Mouse (Mus musculus): ENCODE data around the gene Ifi27l2b. TPM values are rescaled to one million over a fixed set of nuclear protein-coding genes. Genes with fewer than 3 reads are reported as not detected.
A peak's percentile ranks its signal among the peaks of the same experiment; 100 is the strongest.
"Not testable (repeated sequence)": the region's sequence is repeated elsewhere in the genome, so short reads cannot be mapped to it uniquely, and the experiment has no call there.

Ifi27l2b gene
- total RNA-seq (2021) = not detected
- long read RNA-seq, experiment 1 = 0 reads
- long read RNA-seq, experiment 2 = 0 reads

GRCm38 (mm10) chr12:103457140-103457539 is at the start of gene Ifi27l2b:
Ifi27l2b (minus strand) TSS chr12:103457223.
- no peak for DNase-seq (ENCODE audit: low spot score in 2 of 2)

- DNase-seq (ENCODE audit: low spot score in 2 of 2) = no peak
These were observed 47.4 kb upstream of the Ifi27l2b start for GRCm38 (mm10) chr12:103504402-103504801.

- no peak for DNase-seq (ENCODE audit: low spot score in 2 of 2)
These were observed 46.3 kb upstream of the Ifi27l2b start for GRCm38 (mm10) chr12:103503300-103503699.

- DNase-seq (ENCODE audit: low spot score in 2 of 2) = no peak
These were observed 42.2 kb upstream of the Ifi27l2b start for GRCm38 (mm10) chr12:103499261-103499660.

- DNase-seq (ENCODE audit: low spot score in 2 of 2) = no peak
These were observed 41.7 kb upstream of the Ifi27l2b start for GRCm38 (mm10) chr12:103498768-103499167.

GRCm38 (mm10) chr12:103494486-103494885 is 37.5 kb upstream of the Ifi27l2b start:
- peak; percentile 51 to 66 for DNase-seq (ENCODE audit: low spot score in 2 of 2)

- DNase-seq (ENCODE audit: low spot score in 2 of 2) = peak; percentile 62 to 67
These were observed 35.7 kb upstream of the Ifi27l2b start for GRCm38 (mm10) chr12:103492767-103493166.

GRCm38 (mm10) chr12:103491091-103491730 is 34.2 kb upstream of the Ifi27l2b start:
- DNase-seq (ENCODE audit: low spot score in 2 of 2) = no peak

- DNase-seq (ENCODE audit: low spot score in 2 of 2) = no peak
These were observed 30.7 kb upstream of the Ifi27l2b start for GRCm38 (mm10) chr12:103487750-103488149.

GRCm38 (mm10) chr12:103487276-103487675 is 30.3 kb upstream of the Ifi27l2b start:
- DNase-seq (ENCODE audit: low spot score in 2 of 2) = no peak

GRCm38 (mm10) chr12:103486726-103487125 is 29.7 kb upstream of the Ifi27l2b start:
- DNase-seq (ENCODE audit: low spot score in 2 of 2) = no peak

- DNase-seq (ENCODE audit: low spot score in 2 of 2) = peak in 1 of 2 experiments; percentile 1
These were observed 27.4 kb upstream of the Ifi27l2b start for GRCm38 (mm10) chr12:103484200-103484972.

GRCm38 (mm10) chr12:103482781-103483180 is 25.8 kb upstream of the Ifi27l2b start:
- peak in 1 of 2 experiments; percentile 0 for DNase-seq (ENCODE audit: low spot score in 2 of 2)

- DNase-seq (ENCODE audit: low spot score in 2 of 2) = no peak
These were observed 24.6 kb upstream of the Ifi27l2b start for GRCm38 (mm10) chr12:103481671-103482070.

- no peak for DNase-seq (ENCODE audit: low spot score in 2 of 2)
These were observed 20.5 kb upstream of the Ifi27l2b start for GRCm38 (mm10) chr12:103477461-103478015.

GRCm38 (mm10) chr12:103476779-103477389 is 19.9 kb upstream of the Ifi27l2b start:
- DNase-seq (ENCODE audit: low spot score in 2 of 2) = no peak

- DNase-seq (ENCODE audit: low spot score in 2 of 2) = no peak
These were observed 17.5 kb upstream of the Ifi27l2b start for GRCm38 (mm10) chr12:103474481-103474880.

- DNase-seq (ENCODE audit: low spot score in 2 of 2) = not testable (repeated sequence)
These were observed 296 bp downstream of the Ifi27l2b start for GRCm38 (mm10) chr12:103456727-103457126.

- DNase-seq (ENCODE audit: low spot score in 2 of 2) = no peak
These were observed 3.7 kb downstream of the Ifi27l2b start for GRCm38 (mm10) chr12:103453361-103453760.

- no peak for DNase-seq (ENCODE audit: low spot score in 2 of 2)
These were observed 12.0 kb downstream of the Ifi27l2b start for GRCm38 (mm10) chr12:103445060-103445459.

- peak in 1 of 2 experiments; percentile 1 for DNase-seq (ENCODE audit: low spot score in 2 of 2)
These were observed 12.8 kb downstream of the Ifi27l2b start for GRCm38 (mm10) chr12:103444261-103444660.

All from adrenal gland, adult 18-20 months (tissue).